Mouse (Mus musculus) layer of hippocampus, adult 9-11 months (tissue): ENCODE measurements around the gene Ranbp3l.

Experiments
- DNase-seq: peaks from one replicate; pipeline ENCODE4 v3.0.0; 2022

Ranbp3l gene

GRCm38 (mm10) chr15:9071556-9072544 lies 104.1 kb downstream of the Ranbp3l start:
- DNase-seq, result peak; percentile 26

GRCm38 (mm10) chr15:9072630-9073029 lies 104.9 kb downstream of the Ranbp3l start:
- DNase-seq, result no peak

- no peak for DNase-seq
Measured at GRCm38 (mm10) chr15:9073067-9073608, 105.4 kb downstream of the Ranbp3l start.

- no peak for DNase-seq
Measured at GRCm38 (mm10) chr15:9073684-9074083, 105.9 kb downstream of the Ranbp3l start.

- no peak for DNase-seq
Measured at GRCm38 (mm10) chr15:9074139-9074538, 106.4 kb downstream of the Ranbp3l start.

- DNase-seq, result no peak
Measured at GRCm38 (mm10) chr15:9074671-9075070, 106.9 kb downstream of the Ranbp3l start.

- DNase-seq, result no peak
Measured at GRCm38 (mm10) chr15:9075608-9076200, 108.0 kb downstream of the Ranbp3l start.

GRCm38 (mm10) chr15:9078481-9079300 lies 110.9 kb downstream of the Ranbp3l start:
- DNase-seq, result no peak

GRCm38 (mm10) chr15:9079626-9080025 lies 111.9 kb downstream of the Ranbp3l start:
- DNase-seq, result no peak

GRCm38 (mm10) chr15:9080206-9080605 lies 112.5 kb downstream of the Ranbp3l start:
- no peak for DNase-seq

- no peak for DNase-seq
Measured at GRCm38 (mm10) chr15:9081294-9081693, 113.5 kb downstream of the Ranbp3l start.

GRCm38 (mm10) chr15:9082753-9083152 lies 115.0 kb downstream of the Ranbp3l start:
- no peak for DNase-seq

GRCm38 (mm10) chr15:9086813-9087212 lies 119.1 kb downstream of the Ranbp3l start:
- DNase-seq, result no peak

GRCm38 (mm10) chr15:9087421-9087820 lies 119.7 kb downstream of the Ranbp3l start:
- DNase-seq, result no peak

GRCm38 (mm10) chr15:9087895-9088682 lies 120.3 kb downstream of the Ranbp3l start:
- no peak for DNase-seq

GRCm38 (mm10) chr15:9088683-9089072 lies 120.9 kb downstream of the Ranbp3l start:
- no peak for DNase-seq

GRCm38 (mm10) chr15:9089136-9089720 lies 121.5 kb downstream of the Ranbp3l start:
- no peak for DNase-seq

- no peak for DNase-seq
Measured at GRCm38 (mm10) chr15:9090662-9091061, 122.9 kb downstream of the Ranbp3l start.

- DNase-seq, result no peak
Measured at GRCm38 (mm10) chr15:9093598-9094365, 126.0 kb downstream of the Ranbp3l start.

- peak; percentile 52 for DNase-seq
Measured at GRCm38 (mm10) chr15:9094366-9094750, 126.6 kb downstream of the Ranbp3l start.

- no peak for DNase-seq
Measured at GRCm38 (mm10) chr15:9096865-9097264, 129.1 kb downstream of the Ranbp3l start.
